Mouse (Mus musculus): ENCODE measurements around the gene Kcnj2.

Kcnj2 gene

GRCm38 (mm10) chr11:111065635-111066298, at the start of gene Kcnj2:
Kcnj2 (plus strand) TSS chr11:111066164.
- DNase-seq (ENCODE audit: low spot score in 2 of 2): peak; percentile 60 to 65

GRCm38 (mm10) chr11:111016206-111016605, 49.8 kb upstream of the Kcnj2 start:
- no peak for DNase-seq (ENCODE audit: low spot score in 2 of 2)

- no peak for DNase-seq (ENCODE audit: low spot score in 2 of 2)
Observed at GRCm38 (mm10) chr11:111020211-111020610, 45.8 kb upstream of the Kcnj2 start.

DNA sequence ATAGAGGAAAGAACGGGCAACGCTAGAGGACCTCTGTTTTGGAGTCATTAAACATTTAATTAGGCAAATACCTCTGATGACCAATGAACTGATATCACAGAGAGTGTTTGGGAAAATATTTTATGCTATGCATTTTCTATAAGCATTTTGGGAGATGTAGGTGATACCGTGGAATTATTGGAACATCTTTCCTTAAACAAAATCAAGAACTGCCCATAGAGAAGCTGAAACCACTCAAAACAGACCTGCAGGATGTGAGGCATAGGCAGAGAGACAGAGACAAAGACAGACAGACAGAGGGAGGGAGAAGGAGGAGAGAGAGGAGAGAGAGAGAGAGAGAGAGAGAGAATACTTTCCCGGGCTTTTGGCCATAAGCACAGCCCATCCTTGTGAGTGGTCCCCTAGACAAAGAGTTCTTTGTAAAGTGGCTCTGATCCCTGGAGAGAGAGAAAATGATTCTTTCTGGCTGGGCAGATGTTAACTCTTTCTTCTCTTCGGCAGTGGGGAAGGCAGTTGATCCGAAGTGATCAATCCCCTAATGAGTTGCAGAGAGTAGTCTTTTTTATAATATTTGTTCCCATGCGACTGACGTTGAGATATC, 43.2 kb upstream of the Kcnj2 start:
- DNase-seq (ENCODE audit: low spot score in 2 of 2): no peak

- DNase-seq (ENCODE audit: low spot score in 2 of 2): peak in 1 of 2 experiments; percentile 11
Observed at GRCm38 (mm10) chr11:111042175-111042574, 23.8 kb upstream of the Kcnj2 start.

- no peak for DNase-seq (ENCODE audit: low spot score in 2 of 2)
Observed at GRCm38 (mm10) chr11:111043298-111043697, 22.7 kb upstream of the Kcnj2 start.

GRCm38 (mm10) chr11:111054252-111054651, 11.7 kb upstream of the Kcnj2 start:
- no peak for DNase-seq (ENCODE audit: low spot score in 2 of 2)

GRCm38 (mm10) chr11:111054854-111055822, 10.8 kb upstream of the Kcnj2 start:
- DNase-seq (ENCODE audit: low spot score in 2 of 2): no peak

GRCm38 (mm10) chr11:111056030-111056429, 9.9 kb upstream of the Kcnj2 start:
- no peak for DNase-seq (ENCODE audit: low spot score in 2 of 2)

GRCm38 (mm10) chr11:111057435-111057834, 8.5 kb upstream of the Kcnj2 start:
- DNase-seq (ENCODE audit: low spot score in 2 of 2): no peak

- DNase-seq (ENCODE audit: low spot score in 2 of 2): no peak
Observed at GRCm38 (mm10) chr11:111059440-111059839, 6.5 kb upstream of the Kcnj2 start.

DNA sequence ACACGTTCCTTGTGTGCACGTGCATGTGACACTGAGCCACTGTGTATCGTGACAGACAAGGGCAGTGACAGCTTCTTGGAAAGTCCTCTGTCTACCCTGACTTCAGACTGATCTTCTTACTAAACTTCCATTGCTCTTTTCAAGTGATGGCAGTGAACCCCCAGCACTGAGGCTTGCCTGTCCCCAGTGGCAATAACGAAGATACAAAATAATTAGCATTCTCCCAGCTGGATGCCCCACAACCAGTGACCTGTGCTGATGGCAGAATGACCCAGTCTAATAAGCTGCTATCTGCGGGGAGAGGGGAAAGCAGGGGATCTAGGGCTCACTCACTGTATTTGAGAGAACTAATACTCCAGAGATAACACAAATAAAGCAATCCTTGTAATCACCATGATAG, 5.7 kb upstream of the Kcnj2 start:
- DNase-seq (ENCODE audit: low spot score in 2 of 2): no peak

- no peak for DNase-seq (ENCODE audit: low spot score in 2 of 2)
Observed at GRCm38 (mm10) chr11:111064751-111065527, 1.0 kb upstream of the Kcnj2 start.

DNA sequence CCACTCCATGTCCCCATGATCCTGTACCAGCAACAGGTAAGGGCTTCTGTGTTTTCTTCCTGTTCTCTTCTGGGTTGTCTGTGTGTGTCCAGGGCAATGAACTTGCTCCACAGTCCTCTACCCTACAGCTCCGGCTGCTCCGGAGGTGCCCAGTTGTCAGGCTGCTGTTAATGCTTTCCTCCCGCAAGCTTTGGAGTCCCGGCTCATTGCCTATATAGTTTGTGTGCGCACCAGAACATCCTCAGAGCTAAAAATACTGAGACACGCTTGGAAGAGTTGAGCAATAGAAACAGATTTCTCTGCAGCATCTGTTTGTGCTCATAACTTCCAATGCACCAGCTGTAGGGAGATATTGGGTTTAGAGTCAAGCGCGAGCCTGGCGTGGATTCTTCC, 331 bp downstream of the Kcnj2 start:
- no peak for DNase-seq (ENCODE audit: low spot score in 2 of 2)

- no peak for DNase-seq (ENCODE audit: low spot score in 2 of 2)
Observed at GRCm38 (mm10) chr11:111067787-111068186, 1.8 kb downstream of the Kcnj2 start.

DNA sequence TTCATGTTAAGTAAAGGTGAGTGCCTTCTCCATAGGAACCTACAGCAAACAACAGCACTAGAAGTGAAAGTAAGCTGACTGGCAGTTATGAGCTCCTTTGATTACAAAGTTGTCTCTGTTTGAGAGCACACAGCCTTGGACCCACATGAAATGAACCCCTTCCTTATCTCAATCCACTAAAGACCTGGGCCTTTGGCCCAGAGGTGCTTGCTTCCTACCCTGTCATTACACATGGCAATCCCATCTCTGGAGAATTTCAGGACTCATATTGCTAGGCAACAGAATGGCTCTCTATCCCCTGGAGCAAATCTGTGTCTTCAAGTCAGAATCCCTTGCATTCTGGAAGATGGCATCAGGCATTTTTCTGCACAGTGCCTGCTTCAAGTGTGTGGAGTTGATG, 4.5 kb downstream of the Kcnj2 start:
- no peak for DNase-seq (ENCODE audit: low spot score in 2 of 2)

- no peak for DNase-seq (ENCODE audit: low spot score in 2 of 2)
Observed at GRCm38 (mm10) chr11:111074131-111074530, 8.2 kb downstream of the Kcnj2 start.

DNA sequence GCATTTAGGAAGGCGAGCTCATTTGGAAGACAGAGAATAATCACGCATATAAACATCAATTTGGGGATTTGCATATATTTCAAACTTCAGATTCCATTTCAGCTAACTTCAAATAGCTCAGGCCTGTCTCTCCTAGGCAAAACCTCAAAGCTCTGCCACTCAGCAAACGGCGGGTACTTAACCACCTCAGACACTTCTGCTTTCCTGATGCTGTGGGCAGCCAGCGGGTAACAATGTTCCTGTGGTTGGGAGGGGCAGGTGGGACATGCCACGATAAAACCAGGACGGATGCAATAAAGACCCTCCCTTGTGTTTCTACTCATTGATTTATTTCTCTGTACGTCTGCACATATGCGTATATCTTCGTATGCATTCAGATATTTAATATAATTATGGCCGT, 12.1 kb downstream of the Kcnj2 start:
- DNase-seq (ENCODE audit: low spot score in 2 of 2): no peak

DNA sequence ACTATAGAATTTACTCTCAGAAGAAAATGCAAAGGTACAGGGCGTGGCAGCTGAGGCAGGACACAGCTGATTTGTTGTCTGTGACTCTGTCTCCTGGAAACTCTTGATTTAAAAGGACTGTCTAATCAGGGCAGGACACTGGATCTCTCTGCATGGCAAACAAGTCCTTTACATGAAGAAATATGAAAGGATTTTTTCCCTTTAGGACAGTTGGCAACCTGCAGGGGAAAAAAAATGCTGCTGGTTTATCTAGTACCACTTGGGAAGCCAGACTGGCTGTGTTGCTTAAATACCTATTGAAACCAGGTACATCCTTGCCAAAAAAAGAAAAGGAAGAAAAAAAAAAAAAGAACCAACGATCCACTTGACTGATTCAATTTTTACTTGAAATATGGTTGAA, 17.0 kb downstream of the Kcnj2 start:
- DNase-seq (ENCODE audit: low spot score in 2 of 2): no peak

- DNase-seq (ENCODE audit: low spot score in 2 of 2): no peak
Observed at GRCm38 (mm10) chr11:111086933-111087332, 21.0 kb downstream of the Kcnj2 start.

DNA sequence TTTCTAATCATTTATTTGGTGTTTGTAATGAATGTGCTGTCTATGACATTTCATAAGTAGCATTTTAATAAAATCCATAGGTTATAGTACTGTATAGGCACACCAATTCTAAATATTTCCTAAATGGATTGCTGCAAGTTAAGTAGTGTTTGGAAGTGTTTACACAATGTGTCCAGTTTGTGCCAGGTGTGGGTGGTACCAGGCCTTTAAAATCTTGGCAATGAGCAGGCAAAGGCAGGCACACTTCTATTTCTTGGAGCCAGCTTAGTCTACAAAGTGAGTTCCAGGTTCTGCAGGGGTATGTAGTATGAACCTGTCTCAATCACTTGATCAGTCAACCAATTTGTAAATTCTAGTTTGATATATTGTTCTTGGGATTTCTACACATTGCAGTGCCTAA, 22.3 kb downstream of the Kcnj2 start:
- DNase-seq (ENCODE audit: low spot score in 2 of 2): no peak

GRCm38 (mm10) chr11:111088812-111089211, 22.8 kb downstream of the Kcnj2 start:
- no peak for DNase-seq (ENCODE audit: low spot score in 2 of 2)

Measured in spleen, postnatal 14 days (tissue).